Mouse (Mus musculus) CH12.LX (cell line): Measurements from ENCODE around the gene Slc12a4. TPM values are rescaled to one million over a fixed set of nuclear protein-coding genes. Genes with fewer than 3 reads are reported as not detected.
A peak's percentile ranks its signal among the peaks of the same experiment; 100 is the strongest.

Source experiments
- DNase-seq: peaks from one replicate; pipeline ENCODE4 v3.0.0-alpha.2; 2013; ENCODE audit errors: extremely low read depth
- H3K27ac ChIP-seq: 2 replicates; pipeline ENCODE4 v1.5.1; 2012; ENCODE audit warnings: low read depth, mild to moderate bottlenecking, control low read depth, moderate library complexity; ENCODE audit not compliant: insufficient read depth
- H3K27me3 ChIP-seq: replicated peaks from 2 replicates; pipeline ENCODE3; 2012; ENCODE audit warnings: inconsistent platforms
- H3K36me3 ChIP-seq, 2 experiments: replicated peaks in 1 of 2; 2 replicates each; pipeline versions ENCODE3 to v1.6.1; 2012; ENCODE audit warnings: inconsistent platforms in 1 of 2, low read length in 1 of 2, mild to moderate bottlenecking in 1 of 2, mixed read lengths in 1 of 2, moderate library complexity in 1 of 2; ENCODE audit not compliant: control insufficient read depth in 1 of 2, insufficient read depth in 1 of 2
- H3K4me1 ChIP-seq, 2 experiments: 2 replicates each; pipeline ENCODE4 v1.6.1; 2012; ENCODE audit warnings: inconsistent platforms in 1 of 2, moderate library complexity in 1 of 2; ENCODE audit not compliant: insufficient read depth in 2 of 2, control insufficient read depth in 1 of 2
- H3K4me2 ChIP-seq: 2 replicates; pipeline ENCODE4 v1.6.1; 2012; ENCODE audit warnings: low read depth, mild to moderate bottlenecking, control low read depth; ENCODE audit not compliant: poor library complexity, insufficient read depth, severe bottlenecking
- H3K4me3 ChIP-seq, 3 experiments: fragments of 150-350 bp in 1 of 3; sonication (generic) in 1 of 3; replicated peaks in 1 of 3; 2 replicates each; pipeline versions ENCODE3 to v1.5.1; 2011 to 2012; ENCODE audit warnings: low read depth in 2 of 3, low read length in 2 of 3, mild to moderate bottlenecking in 2 of 3, moderate library complexity in 2 of 3, control low read depth in 1 of 3, improper control_type of control experiment in 1 of 3, inconsistent platforms in 1 of 3, mixed read lengths in 1 of 3; ENCODE audit not compliant: poor library complexity in 1 of 3
- H3K79me2 ChIP-seq: replicated peaks from 2 replicates; pipeline ENCODE4 v1.6.1; 2012; ENCODE audit warnings: mild to moderate bottlenecking, moderate library complexity; ENCODE audit not compliant: control insufficient read depth, poor library complexity, insufficient read depth, severe bottlenecking; ENCODE audit errors: extremely low read depth
- H3K9ac ChIP-seq: 2 replicates; pipeline ENCODE4 v1.6.1; 2012; ENCODE audit warnings: low read depth, mild to moderate bottlenecking, control low read depth, moderate library complexity; ENCODE audit not compliant: insufficient read depth
- H3K9me3 ChIP-seq: replicated peaks from 2 replicates; pipeline ENCODE3; 2012; ENCODE audit warnings: low read length, inconsistent platforms, mixed read lengths
- CHD2 ChIP-seq: IDR thresholded peaks from 2 replicates; pipeline ENCODE4 v1.6.1; 2011; ENCODE audit warnings: low read length, improper control_type of control experiment
- CTCF ChIP-seq, 2 experiments: IDR thresholded peaks in 1 of 2; conservative IDR thresholded peaks in 1 of 2; 2 replicates each; pipeline ENCODE4 v1.5.1; 2011 to 2012; ENCODE audit warnings: low read depth in 2 of 2, low read length in 2 of 2, improper control_type of control experiment in 1 of 2, inconsistent platforms in 1 of 2, mild to moderate bottlenecking in 1 of 2, moderate library complexity in 1 of 2
- E2F4 ChIP-seq: IDR thresholded peaks from 2 replicates; pipeline ENCODE4 v1.6.1; 2011; ENCODE audit warnings: low read depth, low read length, improper control_type of control experiment; ENCODE audit not compliant: insufficient replicate concordance
- ELF1 ChIP-seq: IDR thresholded peaks from 2 replicates; pipeline ENCODE4 v1.6.1; 2014; ENCODE audit warnings: low read depth, mild to moderate bottlenecking, inconsistent platforms, low read length, improper control_type of control experiment
- HCFC1 ChIP-seq: IDR thresholded peaks from 2 replicates; pipeline ENCODE4 v1.6.1; 2012; ENCODE audit warnings: low read depth, mild to moderate bottlenecking, inconsistent platforms, low read length, improper control_type of control experiment
- JUND ChIP-seq: conservative IDR thresholded peaks from 2 replicates; pipeline ENCODE4 v1.6.1; 2011; ENCODE audit warnings: low read depth, low read length, improper control_type of control experiment
- MAX ChIP-seq: IDR thresholded peaks from 2 replicates; pipeline ENCODE4 v1.6.1; 2011; ENCODE audit warnings: low read length, improper control_type of control experiment
- MAZ ChIP-seq: IDR thresholded peaks from 2 replicates; pipeline ENCODE4 v1.6.1; 2012; ENCODE audit warnings: low read depth, mild to moderate bottlenecking, inconsistent platforms, low read length, improper control_type of control experiment, moderate library complexity
- MEF2A ChIP-seq: IDR thresholded peaks from 2 replicates; pipeline ENCODE4 v1.6.1; 2014; ENCODE audit warnings: low read depth, mild to moderate bottlenecking, inconsistent platforms, low read length, improper control_type of control experiment, borderline replicate concordance
- MXI1 ChIP-seq: IDR thresholded peaks from 2 replicates; pipeline ENCODE4 v1.6.1; 2011; ENCODE audit warnings: mild to moderate bottlenecking, low read depth, low read length, improper control_type of control experiment
- NELFE ChIP-seq: IDR thresholded peaks from 2 replicates; pipeline ENCODE4 v1.6.1; 2011; ENCODE audit warnings: low read depth, low read length, improper control_type of control experiment
- NRF1 ChIP-seq: IDR thresholded peaks from 2 replicates; pipeline ENCODE4 v1.6.1; 2014; ENCODE audit warnings: low read depth, mild to moderate bottlenecking, inconsistent platforms, low read length, improper control_type of control experiment, moderate library complexity
- PAX5 ChIP-seq: IDR thresholded peaks from 2 replicates; pipeline ENCODE4 v1.6.1; 2012; ENCODE audit warnings: low read length, inconsistent platforms, mixed read lengths
- POLR2A ChIP-seq: IDR thresholded peaks from 2 replicates; pipeline ENCODE4 v1.6.1; 2011; ENCODE audit warnings: low read depth, mild to moderate bottlenecking, improper control_type of control experiment, low read length
- POLR2AphosphoS2 ChIP-seq: IDR thresholded peaks from 2 replicates; pipeline ENCODE4 v1.6.1; 2011; ENCODE audit warnings: low read depth, low read length, improper control_type of control experiment
- RAD21 ChIP-seq: IDR thresholded peaks from 2 replicates; pipeline ENCODE4 v1.6.1; 2011; ENCODE audit warnings: low read depth, mild to moderate bottlenecking, low read length, improper control_type of control experiment, moderate library complexity
- RCOR1 ChIP-seq: conservative IDR thresholded peaks from 2 replicates; pipeline ENCODE4 v1.6.1; 2012; ENCODE audit warnings: low read depth, mild to moderate bottlenecking, inconsistent platforms, low read length, improper control_type of control experiment
- SIN3A ChIP-seq: IDR thresholded peaks from 2 replicates; pipeline ENCODE4 v1.6.1; 2012; ENCODE audit warnings: low read length, improper control_type of control experiment, inconsistent platforms
- SMC3 ChIP-seq: IDR thresholded peaks from 2 replicates; pipeline ENCODE4 v1.6.1; 2011; ENCODE audit warnings: low read depth, low read length, improper control_type of control experiment
- UBTF ChIP-seq: IDR thresholded peaks from 2 replicates; pipeline ENCODE4 v1.6.1; 2012; ENCODE audit warnings: low read depth, mild to moderate bottlenecking, inconsistent platforms, low read length, improper control_type of control experiment, moderate library complexity
- USF1 ChIP-seq: IDR thresholded peaks from 2 replicates; pipeline ENCODE4 v1.6.1; 2014; ENCODE audit warnings: low read depth, mild to moderate bottlenecking, inconsistent platforms, low read length, improper control_type of control experiment
- USF2 ChIP-seq: conservative IDR thresholded peaks from 2 replicates; pipeline ENCODE4 v1.6.1; 2011; ENCODE audit warnings: low read depth, low read length, improper control_type of control experiment
- ZC3H11A ChIP-seq: IDR thresholded peaks from 2 replicates; pipeline ENCODE4 v1.6.1; 2012; ENCODE audit warnings: low read depth, mild to moderate bottlenecking, inconsistent platforms, low read length, improper control_type of control experiment
- ZMIZ1 ChIP-seq: IDR thresholded peaks from 2 replicates; pipeline ENCODE4 v1.6.1; 2012; ENCODE audit warnings: low read depth, mild to moderate bottlenecking, inconsistent platforms, low read length, improper control_type of control experiment
- dilution Hi-C: fragments of 300-500 bp; cut with MboI; formaldehyde crosslinking; loops from 2 replicates; pipeline ENCODE4 v1.14.3; 2020; ENCODE audit warnings: low sequenced_read_pairs; ENCODE audit not compliant: extremely low pct_unique_long_range_greater_than_20kb, extremely low pct_ligation_motif_present
- in situ Hi-C: fragments of 300-500 bp; cut with MboI; formaldehyde crosslinking; loops from 3 replicates; pipeline ENCODE4 v1.14.3; 2019; ENCODE audit warnings: low sequenced_read_pairs, low pct_ligation_motif_present, low pct_unique_long_range_greater_than_20kb, mixed read lengths
- polyA plus RNA-seq: library from polyadenylated mRNA; unstranded; fragments of >175 nt; gene quantifications from 2 replicates; pipeline ENCODE4 v1.2.1, GENCODE M21; 2012; ENCODE audit warnings: low read depth; ENCODE audit not compliant: insufficient read length
- total RNA-seq, 2 experiments: library from RNA; depleted of rRNA; stranded (reverse); fragments of 300-350 nt in 1 of 2; fragments of >200 nt in 1 of 2; gene quantifications; 2 replicates each; pipeline ENCODE4 v1.2.3; 2012 to 2014

Slc12a4 gene
- total and polyA plus RNA-seq, 3 experiments, result 4.2 to 9.4 (median 8.1) TPM

- Histone ChIP-seq H3K27ac (no peak overlapping the region), H3K9ac (no peak overlapping the region), H3K4me3 (no peak overlapping the region), H3K79me2 (no peaks in the 10 kb centered on the region), H3K27me3 (no peaks in the 10 kb centered on the region), H3K9me3 (no peaks in the 10 kb centered on the region), H3K4me1 (peaks cover 3 to 27% of the 10 kb centered on the region in 2 experiments; a peak in 3 of 4 replicates), H3K36me3 (peaks cover 27 to 78% of the 10 kb centered on the region in 2 experiments), H3K4me2 (no peak overlapping the region)
- dilution Hi-C loops (no loop called here), in situ Hi-C loops (no loop called here)
- TF ChIP-seq CHD2 (0 out of 2 replicates have a peak, but pooled peaks have one; percentile 9), USF2 (no peak)
- no peak for DNase-seq
Measured at GRCm38 (mm10) chr8:105931271-105931670, 34.6 kb downstream of the Slc12a4 start.

GRCm38 (mm10) chr8:105930602-105931001 lies 35.3 kb downstream of the Slc12a4 start:
- Histone ChIP-seq H3K4me2 (no peak overlapping the region), H3K9me3 (no peaks in the 10 kb centered on the region), H3K4me3 (no peak overlapping the region), H3K4me1 (peaks cover 0 to 20% of the 10 kb centered on the region in 2 experiments; a peak in 2 of 4 replicates), H3K36me3 (peaks cover 23 to 75% of the 10 kb centered on the region in 2 experiments)
- DNase-seq, result peak; percentile 75
- dilution Hi-C loops (no loop called here), in situ Hi-C loops (no loop called here)
- TF ChIP-seq NELFE (no peak), RCOR1 (no peak), ELF1 (peak; percentile 60; the same call in 1 of the 2 replicates), SIN3A (no peak), NRF1 (no peak), POLR2A (no peak), UBTF (no peak), ZC3H11A (peak; percentile 53), ZMIZ1 (no peak), RAD21 (peak; percentile 85), SMC3 (peak; percentile 93), E2F4 (no peak), MXI1 (no peak), JUND (no peak), USF1 (no peak), CTCF (conservative IDR thresholded peaks at IDR 0.05 in 1 of 2, IDR thresholded peaks at IDR 0.05 in 1 of 2; ENCODE audit: low read depth in 2 of 2, low read length in 2 of 2) (peak; percentile 64 to 96), PAX5 (no peak), MAZ (peak; percentile 79; the same call in 1 of the 2 replicates), POLR2AphosphoS2 (no peak), HCFC1 (no peak), MAX (no peak), MEF2A (peak; percentile 43; the same call in 1 of the 2 replicates)
- TF ChIP-seq, all 38 proteins: peak for 7
- Histone ChIP-seq H3K27ac (no peak overlapping the region), H3K27me3 (no peaks in the 10 kb centered on the region), H3K9ac (no peak overlapping the region), H3K79me2 (no peaks in the 10 kb centered on the region)
